Mouse (Mus musculus): ENCODE results near the gene Sh3bgrl2.

GRCm38 (mm10) chr9:83646691-83647090 is 98.6 kb downstream of the Sh3bgrl2 start:
- TF ChIP-seq CTCF (IDR thresholded peaks at IDR 0.05; ENCODE audit: low read depth, low read length) (no peak), POLR2A (IDR thresholded peaks at IDR 0.05; ENCODE audit: insufficient read depth, low read length) (no peak), EP300 (IDR thresholded peaks at IDR 0.05; ENCODE audit: insufficient read depth, low read depth, low read length) (no peak)

Measured in ES-Bruce4 (cell line).